Mouse (Mus musculus): ENCODE results near the gene Mlf2.
"Not testable (repeated sequence)": the region's sequence is repeated elsewhere in the genome, so short reads cannot be mapped to it uniquely, and the experiment has no call there.

DNA sequence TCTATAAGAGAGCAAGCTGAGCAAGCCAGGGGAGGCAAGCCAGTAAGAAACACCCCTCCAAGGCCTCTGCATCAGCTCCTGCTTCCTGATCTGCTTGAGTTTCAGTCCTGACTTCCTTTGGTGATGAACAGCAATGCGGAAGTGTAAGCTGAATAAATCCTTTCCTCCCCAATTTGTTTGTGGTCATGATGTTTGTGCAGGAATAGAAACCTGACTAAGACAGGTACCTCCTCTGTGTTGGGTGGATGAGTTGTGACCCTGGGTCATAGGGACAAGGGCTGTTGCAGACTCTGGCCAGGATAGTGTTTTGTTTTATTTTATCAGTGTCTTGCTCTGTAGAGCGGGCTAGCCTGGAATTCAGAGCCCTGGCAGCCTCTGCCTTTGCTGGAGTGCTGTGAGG, 37.1 kb upstream of the Mlf2 start:
- TF ChIP-seq GATA1 (IDR thresholded peaks at IDR 0.05; ENCODE audit: borderline replicate concordance, low read length); FLI1 (IDR thresholded peaks at IDR 0.05; ENCODE audit: low read length): not testable (repeated sequence)
